Mouse (Mus musculus): ENCODE data around the gene March9. TPM values are rescaled to one million over a fixed set of nuclear protein-coding genes. Genes with fewer than 3 reads are reported as not detected.

Gene March9
- 1 to 10 TPM; 9.3 to 9.7 TPM for total RNA-seq (2021)
- long read RNA-seq, experiment 1, transcript March9-201 (4 exons, 3,037 nt), result major isoform, 5 of 5 reads
- long read RNA-seq, experiment 1, partial matches to known transcripts, result 0 of 5 reads
- long read RNA-seq, experiment 1, other reads (novel, unspliced or antisense), result 0 of 5 reads
- long read RNA-seq, experiment 2, result 0 reads

- DNase-seq, result peak; percentile 84 to 91
Measured at GRCm38 (mm10) chr10:127059968-127060916, at the start of gene March9. TSS of gene March9 (minus strand) at chr10:127060184.

GRCm38 (mm10) chr10:127108262-127108583, 48.2 kb upstream of the March9 start:
- DNase-seq, result no peak

GRCm38 (mm10) chr10:127107563-127108261, 47.7 kb upstream of the March9 start:
- DNase-seq, result no peak

- no peak for DNase-seq
Measured at GRCm38 (mm10) chr10:127103631-127104030, 43.6 kb upstream of the March9 start.

- no peak for DNase-seq
Measured at GRCm38 (mm10) chr10:127101151-127101550, 41.2 kb upstream of the March9 start.

- no peak for DNase-seq
Measured at GRCm38 (mm10) chr10:127100414-127100813, 40.4 kb upstream of the March9 start.

GRCm38 (mm10) chr10:127099868-127100267, 39.9 kb upstream of the March9 start:
- no peak for DNase-seq

- DNase-seq, result no peak
Measured at GRCm38 (mm10) chr10:127099191-127099590, 39.2 kb upstream of the March9 start.

- no peak for DNase-seq
Measured at GRCm38 (mm10) chr10:127098514-127098913, 38.5 kb upstream of the March9 start.

GRCm38 (mm10) chr10:127094382-127094802, 34.4 kb upstream of the March9 start:
- DNase-seq, result no peak

- no peak for DNase-seq
Measured at GRCm38 (mm10) chr10:127092742-127093141, 32.8 kb upstream of the March9 start.

- DNase-seq, result peak; percentile 70 to 77
Measured at GRCm38 (mm10) chr10:127091507-127092396, 31.8 kb upstream of the March9 start.

GRCm38 (mm10) chr10:127090560-127091411, 30.8 kb upstream of the March9 start:
- peak; percentile 71 to 81 for DNase-seq

GRCm38 (mm10) chr10:127085633-127086032, 25.6 kb upstream of the March9 start:
- no peak for DNase-seq

GRCm38 (mm10) chr10:127085052-127085451, 25.1 kb upstream of the March9 start:
- no peak for DNase-seq

GRCm38 (mm10) chr10:127083915-127084306, 23.9 kb upstream of the March9 start:
- no peak for DNase-seq

GRCm38 (mm10) chr10:127083292-127083914, 23.4 kb upstream of the March9 start:
- no peak for DNase-seq

GRCm38 (mm10) chr10:127081996-127082620, 22.1 kb upstream of the March9 start:
- DNase-seq, result no peak

GRCm38 (mm10) chr10:127080901-127081780, 21.2 kb upstream of the March9 start:
- DNase-seq, result peak in 1 of 2 experiments; percentile 35
